Mouse (Mus musculus) left cerebral cortex, adult 9 months (tissue): ENCODE results near the gene Pet117.

Experiments
- DNase-seq, 2 experiments: peaks; one replicate each; pipeline ENCODE4 v3.0.0; 2022; ENCODE audit warnings: low spot score in 2 of 2

Gene Pet117

DNA sequence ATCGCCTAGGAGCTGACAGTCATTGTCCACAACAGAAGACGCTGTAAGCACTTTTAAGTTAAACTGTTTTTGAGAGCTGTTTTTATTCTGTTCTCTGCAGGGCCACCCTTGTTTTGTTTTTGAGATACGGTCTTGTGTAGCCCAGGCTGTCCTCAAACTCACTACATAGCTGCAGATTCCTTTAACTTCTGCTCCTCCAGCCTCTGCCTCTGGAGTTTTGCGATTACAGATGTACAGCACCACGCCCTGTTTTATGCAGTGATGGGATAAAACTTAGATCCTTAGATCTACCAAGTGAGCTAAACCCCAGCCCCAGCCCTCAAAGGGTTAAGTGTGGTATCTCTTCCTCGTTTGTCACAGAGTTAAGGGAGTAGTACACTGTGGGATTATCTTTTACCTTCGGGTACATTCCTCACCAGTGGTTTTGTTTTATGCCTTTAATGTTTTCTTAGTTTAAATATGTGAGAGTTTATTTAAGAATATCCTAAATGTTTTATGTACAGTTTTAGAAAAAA is 13.9 kb downstream of the Pet117 start:
- DNase-seq = no peak

DNA sequence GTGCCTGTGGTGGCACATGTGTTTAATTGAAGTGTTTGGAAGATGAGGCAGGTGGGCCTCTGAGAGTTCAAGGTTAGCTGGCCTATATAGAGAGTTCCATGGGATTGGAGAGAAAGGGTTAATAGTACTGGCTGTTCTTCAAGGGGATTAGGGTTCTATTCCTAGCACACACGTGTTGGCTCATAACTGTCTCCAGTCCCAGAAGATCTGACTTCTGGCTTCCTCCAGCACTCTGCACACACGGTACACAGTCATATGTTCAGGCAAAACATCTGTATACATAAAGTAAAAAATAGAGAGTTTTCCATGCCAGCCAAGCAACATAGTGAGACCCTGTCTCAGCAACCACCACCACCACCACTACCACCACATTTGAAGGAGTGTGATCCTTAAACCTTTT is 17.5 kb downstream of the Pet117 start:
- no peak for DNase-seq

DNA sequence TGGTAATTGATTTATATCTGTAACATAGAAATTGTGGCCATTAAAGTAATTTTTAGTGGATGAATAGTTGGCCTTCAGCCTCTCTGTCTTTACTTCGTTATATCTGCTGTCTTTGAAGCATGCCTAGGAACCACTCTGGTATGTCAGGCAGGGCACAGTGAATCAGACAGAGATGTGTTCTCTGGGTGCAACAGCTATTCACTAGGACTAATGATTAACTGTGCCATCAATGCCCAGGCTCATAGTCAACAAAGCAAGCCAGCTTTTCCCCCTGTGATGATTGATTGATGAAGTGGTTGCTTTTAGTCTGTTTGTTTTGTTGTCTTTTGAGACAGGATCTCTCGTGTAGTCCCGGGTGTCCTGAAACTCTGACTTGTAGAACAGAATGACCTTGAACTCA is 19.6 kb downstream of the Pet117 start:
- DNase-seq = no peak

DNA sequence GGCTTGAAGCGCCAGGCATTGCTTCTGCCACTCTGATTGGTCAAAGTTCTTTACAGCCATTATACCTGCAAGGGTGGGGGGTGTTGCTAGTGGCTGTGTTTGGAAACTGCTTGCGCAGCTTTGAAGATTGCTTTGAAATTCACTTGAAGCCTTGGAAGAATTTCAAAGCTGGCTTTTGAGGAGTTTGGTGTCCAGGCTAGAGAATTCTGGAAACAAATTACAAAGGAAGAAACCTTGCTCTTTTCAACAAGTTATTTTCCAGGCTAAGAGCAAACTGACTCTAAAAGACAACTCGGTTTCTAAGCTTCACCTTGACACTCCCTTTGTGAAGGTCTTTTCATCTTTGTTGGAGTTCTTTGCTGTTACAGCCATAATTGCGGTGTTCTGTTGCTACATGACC is 30.7 kb downstream of the Pet117 start:
- no peak for DNase-seq

DNA sequence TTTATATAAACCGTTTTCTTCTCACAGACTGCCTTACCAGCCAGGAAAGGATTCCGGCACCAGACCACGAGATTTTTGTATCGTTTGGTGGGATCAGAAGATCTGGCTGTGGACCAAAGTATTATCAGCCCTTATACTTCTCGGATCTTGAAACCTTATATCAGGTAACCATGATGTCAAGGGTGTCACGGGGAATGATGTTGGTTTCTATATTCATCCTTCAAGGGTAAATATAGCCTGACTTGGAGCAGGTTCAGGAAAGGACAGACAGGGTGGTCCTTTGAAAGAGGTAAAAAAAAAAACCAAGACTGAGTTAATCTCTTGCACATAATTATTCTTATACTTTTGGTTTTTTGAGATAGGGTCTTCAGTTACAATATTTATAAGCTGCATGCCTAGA is 31.9 kb downstream of the Pet117 start:
- no peak for DNase-seq

DNA sequence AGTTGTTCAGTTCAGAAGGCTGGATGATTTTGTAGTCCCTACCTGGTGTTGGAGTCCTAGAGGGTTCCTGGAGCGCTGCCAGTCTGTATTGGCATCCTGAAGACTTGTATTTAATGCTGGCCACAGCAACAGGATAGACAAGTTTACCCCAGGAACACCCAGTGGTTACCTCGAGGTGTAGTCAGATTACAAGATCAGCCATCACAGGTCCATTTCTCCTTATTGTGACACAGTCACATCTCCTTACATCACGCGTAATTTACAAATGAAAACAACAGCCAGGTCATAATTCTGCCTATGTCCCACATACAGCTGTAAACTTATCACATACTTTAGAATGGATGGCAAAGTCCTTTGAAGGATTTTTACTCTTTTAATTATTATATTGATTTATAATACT is 40.2 kb downstream of the Pet117 start:
- DNase-seq = no peak

DNA sequence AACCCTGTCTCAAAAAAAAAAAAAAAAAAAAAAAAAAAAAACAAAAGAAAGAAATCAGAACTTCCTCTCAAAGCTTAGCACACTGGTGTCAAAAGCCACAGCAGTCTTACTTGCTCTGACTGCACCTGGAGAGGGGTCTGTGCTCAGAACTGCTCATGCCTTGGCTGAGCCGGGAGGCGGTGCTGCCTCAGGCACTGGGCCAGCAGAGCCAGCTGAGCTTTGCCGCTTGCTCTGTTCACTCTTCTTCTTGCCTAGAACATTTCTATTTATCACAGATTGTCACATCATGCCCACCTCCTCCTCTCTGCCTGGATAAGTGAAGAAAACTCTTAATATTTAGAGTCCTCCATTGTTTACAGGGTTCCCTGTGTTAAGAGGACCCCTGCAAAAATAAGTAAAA is 41.8 kb downstream of the Pet117 start:
- DNase-seq = peak in 1 of 2 experiments; percentile 43

DNA sequence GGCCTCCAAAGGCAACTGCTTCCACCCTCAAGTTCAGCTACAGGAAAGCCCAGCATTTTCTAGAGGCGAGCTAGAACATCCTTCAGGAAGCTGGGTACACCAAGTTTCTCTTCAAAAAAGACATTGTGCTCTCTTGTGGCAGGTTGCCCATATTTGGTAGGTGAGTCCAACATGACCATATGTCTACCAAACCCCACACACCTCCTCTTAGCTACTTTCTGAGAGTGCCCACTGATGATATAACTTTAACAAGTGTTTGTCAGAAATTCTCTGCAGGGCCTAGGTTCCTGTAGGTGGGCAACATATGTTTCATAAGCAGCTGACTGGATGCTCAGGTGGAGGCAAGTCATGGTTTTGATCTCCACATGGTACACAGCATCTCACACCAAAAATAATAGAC is 45.9 kb downstream of the Pet117 start:
- DNase-seq = peak in 1 of 2 experiments; percentile 71

DNA sequence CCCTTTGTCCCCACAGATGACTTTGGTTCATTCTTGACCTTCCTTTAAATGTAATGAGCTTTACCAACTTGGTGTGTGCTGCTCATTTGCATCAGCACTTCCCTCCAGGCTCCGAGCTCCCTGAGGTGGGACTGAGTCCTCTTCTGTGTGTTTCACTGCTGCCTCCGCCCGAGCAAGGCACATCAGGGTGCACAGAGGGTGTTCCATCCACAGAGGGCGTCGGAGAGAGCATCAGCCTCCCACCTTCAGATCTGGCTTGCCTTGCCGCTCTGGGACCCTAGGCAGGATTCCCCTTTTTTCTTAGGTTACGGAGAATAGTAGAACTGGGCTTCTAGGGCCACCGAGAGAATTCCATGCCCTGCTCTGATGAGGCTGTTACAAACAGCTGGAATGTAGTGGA is 48.1 kb downstream of the Pet117 start:
- no peak for DNase-seq

DNA sequence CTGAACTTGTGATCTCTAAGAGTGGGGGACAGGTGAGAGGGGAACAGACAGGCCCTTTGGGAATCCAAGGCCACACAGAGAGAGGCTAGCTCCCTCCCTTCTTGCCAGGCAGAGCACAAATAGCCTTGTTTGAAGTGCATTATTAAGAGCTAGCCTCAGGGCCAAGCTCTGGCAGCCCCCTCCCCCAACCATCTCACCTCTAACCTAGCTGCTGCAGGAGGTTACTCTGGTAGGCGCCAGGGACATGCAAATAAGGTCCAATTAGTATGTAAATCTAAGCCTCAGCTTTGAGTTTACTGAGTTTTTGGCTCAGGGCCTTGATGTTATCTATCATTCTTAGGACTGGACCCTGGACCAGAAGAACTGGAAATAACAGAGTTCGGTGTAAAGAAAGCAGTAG is 49.3 kb downstream of the Pet117 start:
- DNase-seq = no peak

DNA sequence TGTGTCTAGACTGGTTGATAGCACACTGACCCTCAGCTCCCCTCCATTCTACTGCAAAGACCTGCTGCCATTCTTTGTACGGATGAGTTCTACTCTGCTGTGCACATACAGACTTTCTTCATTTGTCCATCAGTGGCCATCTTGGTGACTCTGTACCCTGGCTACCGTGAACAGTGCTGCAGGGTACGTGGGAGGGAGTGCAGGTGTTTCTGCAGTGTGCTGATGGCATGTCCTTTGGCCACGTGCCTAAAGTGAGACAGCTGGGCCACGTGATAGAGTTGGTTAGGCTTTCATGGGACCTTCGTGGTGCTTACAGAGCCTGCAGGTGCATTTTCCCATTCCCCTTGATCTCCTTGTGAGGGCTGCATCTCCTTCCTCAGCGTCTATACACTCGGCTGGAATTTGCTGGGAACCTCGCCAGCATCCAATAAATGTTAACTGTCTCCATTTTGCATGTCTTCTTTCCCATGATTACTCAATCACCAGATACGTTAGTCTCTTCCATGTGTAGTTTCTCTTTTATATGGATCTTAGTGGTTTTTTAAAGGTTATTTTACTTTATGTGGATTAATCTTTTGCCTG is 53.4 kb downstream of the Pet117 start:
- no peak for DNase-seq
